Mouse (Mus musculus) right cerebral cortex, adult 18-20 months (tissue): ENCODE data around the gene Ksr2.
"Not testable (repeated sequence)": the region's sequence is repeated elsewhere in the genome, so short reads cannot be mapped to it uniquely, and the experiment has no call there.

Source experiments
- DNase-seq: peaks from one replicate; pipeline ENCODE4 v3.0.0; 2022; ENCODE audit warnings: mixed read lengths

Gene Ksr2

DNA sequence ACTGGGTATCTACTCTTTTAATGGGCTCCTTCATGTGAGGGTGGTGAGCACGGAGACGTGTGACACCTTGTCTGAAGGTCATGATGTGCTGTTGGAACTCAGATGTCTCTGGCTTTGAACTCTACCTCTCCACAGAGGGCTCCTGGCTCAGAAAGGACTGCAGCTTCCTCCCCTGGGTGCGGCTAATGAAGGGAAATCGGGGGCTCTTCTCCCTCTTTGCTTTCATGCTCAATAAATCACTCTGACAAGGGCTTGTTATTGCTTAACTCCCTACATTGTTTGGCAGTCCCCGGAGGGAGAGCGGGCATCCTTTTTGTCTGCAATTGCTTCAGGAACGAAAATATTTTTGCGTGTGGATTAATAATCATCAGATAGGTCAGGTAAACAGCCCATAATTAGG is 127.9 kb downstream of the Ksr2 start:
- DNase-seq, result no peak

DNA sequence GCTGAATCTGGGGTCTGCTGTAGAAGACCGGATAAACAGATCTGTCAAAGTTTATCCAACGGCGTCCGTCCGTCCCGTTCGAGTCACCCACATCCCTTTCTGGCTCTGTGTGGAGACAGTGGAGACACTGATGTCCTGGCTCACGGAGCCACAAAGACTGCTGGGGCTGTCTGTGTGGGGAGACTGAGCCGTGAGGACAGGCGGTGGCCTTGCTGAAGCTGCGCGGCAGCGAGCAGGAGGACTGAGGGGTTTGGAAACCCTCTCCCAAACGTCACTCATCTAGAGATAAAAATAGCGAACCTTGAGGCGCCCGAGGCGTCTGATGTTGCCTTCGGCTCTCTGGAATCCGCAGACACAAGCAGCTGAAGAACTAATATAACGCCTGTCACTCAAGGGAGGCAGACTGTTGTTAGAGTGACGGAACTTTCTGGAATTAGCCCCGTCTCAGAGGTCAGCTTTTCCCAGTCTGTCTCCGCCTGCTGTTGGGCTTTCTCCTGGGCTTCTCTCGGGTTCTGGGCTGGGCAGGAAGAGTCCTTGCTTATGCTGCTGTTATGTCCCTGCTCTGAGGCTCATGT is 133.0 kb downstream of the Ksr2 start:
- no peak for DNase-seq

DNA sequence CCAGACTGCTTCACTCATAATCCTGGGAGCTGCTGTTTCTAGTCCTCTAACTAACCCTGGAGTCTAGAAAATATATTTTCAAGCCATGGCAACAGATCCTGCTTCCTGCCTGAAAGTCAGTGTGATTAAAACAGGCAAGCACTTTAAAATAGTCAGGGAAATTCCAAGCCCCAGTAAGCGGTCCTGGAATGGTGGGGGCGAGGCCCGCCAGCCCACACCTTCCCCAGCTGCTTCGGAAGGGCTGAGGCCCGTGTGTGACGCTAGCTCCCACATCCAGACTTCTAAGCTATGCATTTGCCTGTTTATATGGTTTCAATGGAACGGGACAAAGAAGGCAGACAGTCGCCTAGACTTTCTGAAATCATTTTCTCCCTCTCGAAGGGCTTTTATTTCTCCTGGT is 137.2 kb downstream of the Ksr2 start:
- DNase-seq, result peak; percentile 71

DNA sequence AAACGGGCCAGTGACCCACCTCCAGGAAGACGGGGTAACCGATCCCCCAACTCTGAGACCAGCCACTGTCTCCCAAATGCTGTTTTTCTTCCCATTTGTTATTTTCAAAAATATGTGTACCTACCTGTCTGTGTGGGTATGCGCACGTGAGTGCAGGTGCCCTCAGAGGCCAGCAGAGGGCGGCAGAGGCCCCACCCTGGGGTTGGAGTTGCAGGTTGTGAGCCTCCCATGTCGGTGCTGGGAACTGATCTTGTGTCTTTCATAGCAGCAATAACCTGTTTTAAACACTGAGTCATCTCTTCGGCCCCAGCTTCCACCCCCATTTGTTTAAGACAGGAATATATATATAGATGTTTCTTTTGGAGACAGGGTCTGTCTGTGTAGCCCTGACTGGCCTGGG is 138.3 kb downstream of the Ksr2 start:
- DNase-seq, result no peak

DNA sequence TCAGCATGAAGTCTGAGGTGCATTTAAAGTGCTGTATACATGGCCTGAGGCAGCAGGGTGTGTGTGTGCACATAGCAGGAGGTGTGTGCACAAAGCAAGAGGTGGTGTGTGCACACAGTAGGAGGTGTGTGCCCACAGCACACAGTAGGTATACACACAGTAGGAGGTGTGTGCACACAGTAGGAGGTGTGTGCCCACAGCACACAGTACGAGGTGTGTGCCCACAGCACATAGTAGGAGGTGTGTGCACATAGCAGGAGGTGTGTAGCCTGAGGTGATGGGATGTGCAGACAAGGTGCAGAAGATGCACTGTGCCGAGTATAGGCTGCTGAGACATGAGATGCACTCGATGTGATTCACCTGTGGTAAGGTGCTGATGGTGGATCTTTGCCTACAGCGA is 140.7 kb downstream of the Ksr2 start:
- no peak for DNase-seq

DNA sequence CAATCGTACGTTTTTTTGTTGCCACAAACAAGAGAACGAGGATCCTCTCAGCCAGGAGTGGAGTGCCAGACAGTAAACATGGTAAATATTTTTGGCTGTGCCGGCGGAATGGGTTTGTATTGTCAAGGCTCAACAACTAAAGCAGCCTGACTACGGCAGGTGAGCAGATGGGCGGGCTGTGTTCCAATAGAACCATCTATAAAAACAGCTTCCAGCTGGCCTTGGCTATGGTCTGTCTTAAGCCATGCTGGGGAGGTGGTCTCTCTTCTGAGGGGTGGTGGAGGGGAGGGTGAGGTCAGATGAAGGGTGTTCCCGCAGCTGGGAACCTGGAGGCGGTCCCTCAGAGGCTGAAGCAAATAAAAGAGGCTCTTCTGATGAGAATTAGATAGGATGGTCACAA is 142.8 kb downstream of the Ksr2 start:
- no peak for DNase-seq

DNA sequence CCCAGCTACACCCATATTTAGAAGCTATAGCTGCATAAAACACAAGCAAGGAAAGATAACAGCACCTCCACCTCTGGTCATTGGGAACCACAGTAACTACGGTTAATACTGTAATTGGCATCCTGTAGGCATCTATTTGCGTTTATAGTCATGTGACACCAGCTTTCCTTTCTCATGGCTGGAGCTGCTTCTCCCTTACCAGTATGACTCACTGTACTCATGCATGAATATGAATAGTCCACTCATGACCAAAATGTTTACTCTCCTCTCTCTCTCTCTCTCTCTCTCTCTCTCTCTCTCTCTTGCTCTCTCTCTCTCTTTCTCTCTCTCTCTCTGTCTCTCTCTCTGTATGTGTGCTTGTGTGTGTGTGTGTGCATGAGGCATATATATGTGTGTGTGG is 147.3 kb downstream of the Ksr2 start:
- DNase-seq, result no peak

DNA sequence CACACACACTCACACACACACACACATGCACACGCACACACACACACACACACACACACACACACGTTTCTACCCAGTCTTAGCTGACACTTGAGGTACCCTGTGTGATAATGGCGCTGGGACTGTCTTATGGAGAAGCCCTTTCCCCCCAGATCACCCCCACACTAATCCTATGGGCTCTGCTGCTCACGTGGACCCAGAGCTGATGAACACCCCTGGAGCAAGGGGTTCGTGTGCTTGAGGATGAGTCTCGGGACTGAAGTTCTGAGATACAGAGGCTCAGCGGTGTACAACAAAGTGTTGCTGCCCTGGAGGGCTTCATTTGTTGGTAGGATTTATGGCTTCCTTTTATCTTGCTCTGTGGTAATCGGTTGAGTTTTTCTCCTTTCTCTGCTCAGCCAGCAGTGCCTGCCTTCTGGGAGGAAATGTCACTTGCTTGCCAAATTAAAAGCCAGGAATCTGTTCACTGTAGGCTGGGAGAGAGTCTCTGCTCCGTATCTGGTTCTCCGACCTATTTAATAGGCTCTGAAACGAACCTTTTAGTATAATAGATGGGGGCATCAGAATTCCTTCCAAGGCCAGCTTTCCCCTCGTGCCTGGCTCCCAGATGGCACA is 152.4 kb downstream of the Ksr2 start:
- DNase-seq, result no peak

DNA sequence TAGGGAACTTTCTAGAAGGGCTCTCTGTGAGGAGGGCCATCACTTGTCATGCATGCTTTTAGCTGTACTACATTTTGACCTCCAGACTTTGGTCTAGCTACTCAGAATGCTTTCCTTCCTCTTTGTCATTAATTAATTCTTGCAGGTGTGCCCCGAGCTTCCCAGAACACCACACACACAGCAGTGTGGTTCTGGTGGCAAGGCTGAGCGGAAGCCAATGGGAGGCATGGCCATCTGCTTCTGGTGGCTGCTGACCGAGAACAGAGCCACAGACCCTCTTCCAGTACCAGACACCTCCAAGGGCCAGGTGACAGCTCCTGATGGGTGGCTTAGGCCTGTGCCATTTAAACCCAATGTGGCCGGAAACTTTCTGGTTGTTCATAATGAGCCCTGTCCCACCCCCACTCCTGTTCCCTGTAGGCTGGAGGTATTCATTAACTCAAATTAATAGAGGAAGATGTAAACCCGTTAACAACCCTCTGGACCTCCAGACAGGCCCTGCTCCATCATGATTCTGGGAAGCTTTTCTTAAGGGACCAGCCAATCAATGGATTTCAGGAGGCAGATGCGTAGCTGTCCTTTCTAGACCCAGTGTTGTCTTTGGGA is 155.5 kb downstream of the Ksr2 start:
- DNase-seq, result no peak

DNA sequence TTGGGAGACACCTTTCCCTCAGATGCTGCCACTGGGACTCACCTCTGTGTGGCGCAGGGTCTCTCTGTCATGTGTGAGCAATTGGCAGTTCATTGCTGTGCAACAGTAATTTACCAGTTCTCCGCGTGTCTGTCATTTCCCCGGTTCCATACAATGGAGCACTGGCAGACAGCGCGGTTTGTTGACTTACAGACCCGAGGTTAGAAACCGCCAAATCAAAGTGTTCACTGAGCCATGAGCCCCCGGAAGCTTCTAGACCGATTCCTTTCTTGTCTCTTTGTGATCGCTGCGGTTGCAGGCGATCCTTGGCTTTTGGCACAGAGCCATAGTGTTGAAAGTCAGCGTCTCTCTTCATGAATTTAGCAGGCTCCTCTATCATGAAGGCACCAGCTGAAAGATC is 158.6 kb downstream of the Ksr2 start:
- no peak for DNase-seq

DNA sequence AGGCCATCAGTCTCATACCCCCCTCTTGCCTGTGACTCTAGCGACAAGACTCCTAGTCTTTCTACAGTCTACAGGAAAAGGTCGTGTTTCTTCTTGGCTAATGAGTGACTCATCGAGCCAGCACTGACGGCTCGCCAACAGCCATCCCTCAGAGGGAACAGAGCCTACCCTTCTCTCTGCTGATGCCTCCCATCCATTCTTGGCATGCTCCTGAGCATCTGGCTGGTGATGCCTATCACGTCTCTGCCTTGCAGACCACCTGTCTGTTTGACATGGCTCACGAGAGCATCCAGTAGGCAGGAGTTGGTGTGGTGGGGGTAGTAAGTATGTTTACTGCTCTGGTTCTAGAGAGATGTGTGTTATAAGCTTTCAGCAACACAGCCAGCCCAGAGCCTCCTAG is 161.1 kb downstream of the Ksr2 start:
- peak; percentile 60 for DNase-seq

DNA sequence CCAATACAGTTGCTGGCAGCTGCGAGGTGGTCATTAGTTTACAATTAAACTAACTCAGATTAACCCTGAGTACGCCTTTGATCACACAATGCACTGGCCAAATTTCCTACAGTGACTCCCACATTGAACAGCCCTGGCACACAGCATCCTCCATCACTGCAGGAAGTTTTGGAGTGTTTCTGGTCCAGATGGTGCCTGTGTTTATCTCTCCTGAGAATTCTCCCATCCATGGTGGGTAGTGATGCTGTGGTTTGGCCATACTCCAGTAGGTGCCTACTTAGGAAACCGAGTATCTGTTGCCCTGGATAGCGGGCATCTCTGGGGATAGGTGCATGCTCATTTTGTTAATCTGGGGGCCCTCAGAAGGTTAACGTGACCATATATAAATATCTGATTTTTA is 163.8 kb downstream of the Ksr2 start:
- DNase-seq, result peak; percentile 59

DNA sequence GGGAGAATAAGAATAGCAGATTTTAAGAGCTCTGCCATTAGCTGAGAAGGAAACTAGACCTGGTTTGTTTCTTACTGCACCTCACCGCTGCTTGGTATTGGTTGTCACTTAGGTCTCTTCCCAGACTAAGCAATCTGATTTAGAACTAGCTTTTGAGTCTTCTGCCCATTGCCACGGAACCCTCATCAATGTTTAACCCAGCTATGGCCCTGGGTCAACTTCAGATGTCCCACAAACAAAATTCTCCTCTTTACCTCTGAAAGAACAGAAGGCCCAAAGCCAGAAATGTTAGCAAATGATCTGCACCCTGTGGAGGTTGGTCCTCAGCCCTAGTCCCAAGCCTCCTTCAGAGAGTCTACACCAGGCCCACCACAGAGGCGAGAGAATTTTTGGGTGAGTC is 167.9 kb downstream of the Ksr2 start:
- DNase-seq, result no peak

DNA sequence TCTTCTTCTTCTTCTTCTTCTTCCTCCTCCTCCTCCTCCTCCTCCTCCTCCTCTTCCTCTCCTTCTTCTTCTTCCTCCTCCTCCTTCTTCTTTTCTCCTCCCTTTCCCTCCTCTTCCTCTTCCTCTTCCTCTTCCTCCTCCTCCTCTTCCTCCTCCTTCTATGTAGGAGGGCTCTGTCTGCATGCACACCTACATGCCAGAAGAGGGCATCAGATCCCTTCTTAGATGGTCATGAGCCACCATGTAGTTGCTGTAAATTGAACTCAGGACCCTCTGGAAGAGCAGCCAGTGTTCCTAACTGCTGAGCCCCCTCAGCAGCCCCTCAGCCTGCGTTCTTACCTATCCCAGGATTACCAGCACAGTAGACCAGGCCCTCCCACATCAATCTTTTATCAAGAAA is 170.6 kb downstream of the Ksr2 start:
- no peak for DNase-seq

DNA sequence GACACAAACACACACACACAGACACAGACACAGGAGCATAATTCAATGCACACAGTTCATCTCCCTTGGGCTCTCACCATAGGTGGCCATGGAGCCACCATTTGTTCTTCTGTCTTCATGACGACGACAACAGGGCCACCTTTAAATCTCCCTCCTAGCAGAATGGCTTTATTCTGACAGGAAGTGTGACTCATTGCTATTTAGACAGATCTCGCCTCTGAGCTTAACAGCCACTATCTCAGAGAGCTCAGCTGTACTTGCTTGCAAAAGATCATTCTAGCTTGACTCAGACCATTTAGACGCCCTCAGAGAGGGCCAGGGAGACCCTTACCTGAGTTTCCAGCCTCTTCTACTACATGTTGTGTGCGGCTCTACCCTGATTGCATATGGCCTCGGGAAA is 175.5 kb downstream of the Ksr2 start:
- no peak for DNase-seq

DNA sequence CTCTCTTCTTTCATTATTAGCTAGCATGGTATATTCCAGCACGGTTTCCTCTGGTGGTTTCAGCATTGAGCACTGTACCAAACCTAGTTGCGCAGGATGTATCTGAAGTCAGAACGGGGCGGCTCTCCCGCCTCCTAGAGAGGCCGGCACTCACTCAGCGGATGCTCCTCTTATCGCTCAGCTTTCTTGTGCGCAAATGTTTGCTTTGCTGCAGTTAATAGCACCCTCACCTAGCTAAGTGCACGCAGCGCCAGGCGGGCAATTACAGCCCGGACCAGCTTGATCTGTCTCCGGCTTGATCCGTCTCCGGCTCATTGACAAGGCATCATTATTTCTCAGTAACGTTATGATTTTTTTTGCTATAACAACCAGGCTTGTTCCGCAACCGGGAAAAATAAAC is 179.5 kb downstream of the Ksr2 start:
- DNase-seq, result no peak

DNA sequence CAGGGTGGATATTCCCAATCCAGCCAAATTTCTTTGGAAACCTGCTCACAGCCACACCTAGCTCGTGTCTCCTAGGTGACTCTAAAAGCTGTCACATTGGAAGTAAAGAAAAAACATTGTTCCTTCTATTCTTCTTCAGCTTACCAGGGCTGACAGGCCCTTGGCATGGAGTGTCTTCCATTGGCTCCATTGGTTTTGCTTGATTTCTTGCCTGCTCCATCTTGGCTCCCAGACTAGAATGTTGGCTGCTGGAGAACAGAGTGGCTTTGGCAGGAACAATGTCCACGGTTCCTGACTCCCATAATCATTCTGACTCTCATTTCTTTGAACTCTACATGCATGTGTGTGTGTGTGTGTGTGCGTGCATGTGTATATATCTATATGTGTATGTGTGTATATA is 183.0 kb downstream of the Ksr2 start:
- DNase-seq, result no peak

DNA sequence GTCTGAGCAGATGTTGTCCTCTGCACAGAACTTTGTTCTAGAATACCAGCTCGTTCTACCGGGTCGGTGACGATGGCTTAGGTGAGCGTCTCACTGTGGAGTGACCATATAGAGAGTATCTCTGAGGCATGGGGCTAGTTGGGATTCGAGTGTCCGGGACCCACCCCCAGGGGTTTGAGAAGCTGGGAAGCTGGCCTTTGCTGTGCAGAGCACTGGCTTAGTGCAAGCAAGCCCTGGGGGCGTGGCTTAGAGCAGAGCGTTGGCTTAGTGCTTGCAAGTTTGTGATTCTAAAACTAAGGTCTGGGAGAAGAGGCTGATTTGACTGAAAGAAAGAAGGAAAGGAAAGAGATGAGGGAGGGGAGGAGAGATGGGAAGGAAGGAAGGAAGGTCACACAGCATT is 188.2 kb downstream of the Ksr2 start:
- no peak for DNase-seq

DNA sequence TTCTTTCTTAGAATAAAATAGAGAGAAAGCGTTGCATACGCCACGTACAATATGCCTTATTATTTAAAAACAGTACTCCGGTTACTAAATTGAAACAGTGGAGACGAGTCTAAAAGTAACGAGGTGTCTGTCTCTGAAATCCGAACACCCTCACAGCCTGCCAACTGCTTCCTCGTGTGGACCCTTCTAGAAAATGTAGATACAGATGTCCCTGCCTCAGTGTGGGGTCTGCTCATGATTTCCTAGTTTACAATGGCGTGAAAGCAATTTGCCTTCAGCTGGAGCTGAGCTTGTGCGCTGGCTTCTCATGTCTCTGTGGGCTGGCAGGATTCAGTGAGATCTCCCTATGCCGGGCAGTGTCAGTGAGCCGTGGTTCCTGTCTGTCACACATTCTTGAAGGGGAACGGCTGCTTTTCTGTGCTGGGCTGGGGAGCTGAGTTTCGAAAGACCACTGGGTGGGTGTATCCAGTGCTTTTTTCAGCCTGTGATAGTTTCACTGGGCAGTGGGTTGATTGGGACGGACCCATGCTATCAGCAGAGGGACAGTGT is 194.0 kb downstream of the Ksr2 start:
- no peak for DNase-seq

DNA sequence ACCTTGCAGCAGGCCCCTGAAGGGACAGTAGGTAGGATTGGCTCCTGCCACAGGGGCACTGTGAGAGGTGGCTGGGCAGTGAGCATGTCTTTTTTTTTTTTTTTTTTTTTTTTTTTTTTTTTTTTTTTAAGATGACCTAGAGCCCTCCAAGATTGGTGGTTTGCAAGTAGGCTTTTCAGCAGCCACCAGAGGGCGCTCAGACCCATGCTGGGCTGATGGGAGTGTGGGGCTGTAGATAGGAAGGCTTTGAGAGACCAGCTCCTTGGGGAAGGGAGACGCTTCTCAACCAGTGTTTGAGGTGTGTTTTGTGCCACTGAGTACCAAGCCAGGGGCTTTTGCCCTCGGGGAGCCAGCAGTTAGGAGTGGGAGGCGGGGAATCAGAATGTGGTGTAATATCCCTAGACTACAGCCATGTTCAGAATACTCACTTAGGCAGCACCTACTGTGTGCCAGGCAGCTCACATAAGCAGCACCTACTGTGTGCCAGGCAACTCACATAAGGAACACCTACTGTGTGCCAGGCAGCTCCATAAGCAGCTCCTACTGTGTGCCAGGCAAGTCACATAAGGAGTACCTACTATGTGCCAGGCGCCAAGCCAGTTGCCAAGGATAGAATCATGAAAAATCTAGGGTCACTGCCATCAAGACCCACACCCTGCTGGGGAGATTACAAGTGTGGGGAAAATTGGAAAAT is 200.7 kb downstream of the Ksr2 start:
- DNase-seq, result peak; percentile 36

DNA sequence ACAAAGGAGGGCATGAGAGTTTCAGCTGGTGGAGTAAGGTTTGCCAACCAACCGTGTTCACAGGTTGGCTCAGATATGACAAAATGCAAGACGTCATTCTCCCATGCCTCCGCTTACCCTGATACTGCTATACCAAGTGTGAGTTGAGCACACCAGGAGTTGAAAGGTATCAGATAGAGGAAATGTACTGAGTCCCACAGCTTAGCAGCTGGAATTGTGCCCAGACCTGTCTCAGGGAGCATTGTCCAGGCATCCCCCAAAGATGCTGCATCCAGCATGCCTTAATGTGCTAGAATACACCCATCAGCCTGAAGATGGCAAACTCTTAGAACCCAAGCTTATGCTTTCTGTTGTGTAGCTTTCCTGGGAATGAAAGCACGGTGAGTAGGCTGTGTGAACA is 206.5 kb downstream of the Ksr2 start:
- DNase-seq, result no peak

DNA sequence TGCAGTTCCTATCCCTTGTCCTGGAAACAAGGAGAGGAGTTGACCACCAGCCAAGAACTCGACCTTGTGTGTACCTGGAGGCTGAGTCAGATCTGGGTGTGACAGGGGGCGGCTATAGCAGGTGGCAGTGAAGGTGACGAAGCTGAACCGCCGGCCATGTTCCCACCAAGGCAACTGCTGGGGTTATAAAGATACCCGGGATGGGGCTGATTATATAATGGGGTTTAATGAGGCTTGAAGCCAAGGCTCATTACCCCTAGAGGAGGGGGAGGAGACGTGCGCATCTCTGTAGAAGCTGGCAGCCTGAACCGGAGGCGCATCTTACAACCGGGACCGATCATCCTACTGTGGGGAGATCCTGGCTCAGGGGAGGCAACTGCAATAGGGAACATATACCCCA is 208.4 kb downstream of the Ksr2 start:
- DNase-seq, result peak; percentile 48

DNA sequence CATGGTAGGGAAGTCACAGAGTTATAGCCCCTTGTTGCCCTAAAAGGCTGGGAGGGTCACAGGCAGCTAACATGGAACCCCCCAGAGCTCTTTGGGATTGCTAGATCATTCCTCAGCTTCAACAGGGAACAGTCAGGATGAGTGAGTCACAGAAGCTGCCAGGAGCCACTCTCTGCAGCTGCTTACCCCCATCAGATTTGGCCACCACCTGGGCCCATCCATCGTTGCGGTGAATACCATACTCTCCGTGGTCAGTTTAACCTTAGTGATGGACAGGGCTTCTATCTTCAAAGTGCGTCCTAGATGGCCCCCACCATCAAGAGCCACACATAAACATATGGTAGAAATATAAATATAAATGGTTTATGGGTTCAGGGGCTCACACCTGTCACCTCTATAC is 209.4 kb downstream of the Ksr2 start:
- not testable (repeated sequence) for DNase-seq

DNA sequence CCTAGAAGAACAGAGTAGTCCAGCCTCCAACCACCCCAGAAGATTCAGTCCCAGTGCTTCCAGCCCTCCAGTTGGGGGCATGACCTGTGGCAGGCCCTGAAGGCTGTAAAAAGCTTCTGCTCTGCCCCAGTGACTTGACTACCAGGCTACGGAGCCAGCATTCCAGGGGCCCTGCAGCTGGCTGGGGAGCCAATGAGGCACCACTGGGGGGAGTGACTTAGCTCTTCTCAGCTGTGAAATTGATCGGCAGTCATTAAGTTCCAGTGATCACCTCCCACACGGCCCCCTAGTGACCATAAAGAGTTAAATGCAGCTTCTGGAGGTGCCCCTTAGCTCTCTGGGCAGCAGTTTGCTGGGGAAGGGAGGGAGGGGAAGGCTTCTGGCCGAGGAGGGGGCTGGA is 213.1 kb downstream of the Ksr2 start:
- DNase-seq, result no peak
